Mouse (Mus musculus): ENCODE measurements around the gene Ankrd36.

GRCm38 (mm10) chr11:5541799-5542481, 27.5 kb upstream of the Ankrd36 start, which contains the start of gene Ccdc117:
- TF ChIP-seq CTCF (IDR thresholded peaks at IDR 0.05; ENCODE audit: borderline replicate concordance, extremely low read depth, insufficient read depth, insufficient read length), result no peak
- TF ChIP-seq POLR2A (IDR thresholded peaks at IDR 0.05; ENCODE audit: borderline replicate concordance, extremely low read depth, insufficient read depth, insufficient read length, poor library complexity, severe bottlenecking), result peak; percentile 47; the same call in 1 of the 2 replicates

All from brain, embryonic 14.5 days (tissue).